Mouse (Mus musculus): ENCODE data around the gene Rab2b. TPM values are rescaled to one million over a fixed set of nuclear protein-coding genes. Genes with fewer than 3 reads are reported as not detected.

Gene Rab2b
- polyA plus RNA-seq, 1 experiment from 2014 or later = 20.5 TPM

DNA sequence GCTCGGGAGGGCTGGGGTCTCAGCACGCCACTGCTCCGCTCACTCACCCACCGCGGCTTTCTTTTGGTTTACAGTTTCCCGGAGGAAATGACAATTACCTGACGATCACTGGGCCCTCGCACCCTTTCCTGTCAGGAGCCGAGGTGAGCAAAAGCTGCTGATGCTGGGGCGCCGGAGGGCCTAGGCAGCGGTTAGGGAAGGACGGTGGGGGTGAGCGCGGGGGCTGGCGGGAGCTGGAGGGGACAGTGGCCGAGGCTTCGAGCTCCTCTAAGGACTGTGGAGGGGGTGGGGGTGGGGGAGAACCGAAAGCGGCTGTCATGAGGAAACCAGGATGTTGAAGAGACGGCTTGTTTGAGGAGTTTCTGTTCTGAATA lies 389 bp upstream of the Rab2b start:
- no peak for TF ChIP-seq CTCF (IDR thresholded peaks at IDR 0.05)
- in situ Hi-C loops (cut with MboI; ENCODE audit: low pct_unique_long_range_greater_than_20kb) = no loop called here
- ATAC-seq = no peak
- CTCF ChIA-PET = interaction anchor here (1.1 to 2.2 kb wide), 4 partner anchors 11 to 23 kb away, joined by 3 to 9 read pairs (median 6); partner anchors contain the start of gene Chd8
- no peaks in the 10 kb centered on the region for H3K27me3 ChIP-seq
- no peak for DNase-seq (ENCODE audit: low read depth, low spot score)
- POLR2A ChIA-PET = interaction anchor here (1.2 kb wide), 1 partner anchor 35 kb away, joined by 4 read pairs; no protein-coding TSS in a partner anchor

GRCm38 (mm10) chr14:52277210-52277609 lies 2.1 kb downstream of the Rab2b start:
- DNase-seq (ENCODE audit: low read depth, low spot score) = no peak
- in situ Hi-C loops (cut with MboI; ENCODE audit: low pct_unique_long_range_greater_than_20kb) = no loop called here
- no peak for TF ChIP-seq CTCF (IDR thresholded peaks at IDR 0.05)
- H3K27me3 ChIP-seq = no peaks in the 10 kb centered on the region
- POLR2A ChIA-PET = no interaction called here
- no peak for ATAC-seq
- CTCF ChIA-PET = interaction anchor here (0.8 to 1.4 kb wide), 2 partner anchors 39 to 54 kb away, joined by 3 read pairs; no protein-coding TSS in a partner anchor

DNA sequence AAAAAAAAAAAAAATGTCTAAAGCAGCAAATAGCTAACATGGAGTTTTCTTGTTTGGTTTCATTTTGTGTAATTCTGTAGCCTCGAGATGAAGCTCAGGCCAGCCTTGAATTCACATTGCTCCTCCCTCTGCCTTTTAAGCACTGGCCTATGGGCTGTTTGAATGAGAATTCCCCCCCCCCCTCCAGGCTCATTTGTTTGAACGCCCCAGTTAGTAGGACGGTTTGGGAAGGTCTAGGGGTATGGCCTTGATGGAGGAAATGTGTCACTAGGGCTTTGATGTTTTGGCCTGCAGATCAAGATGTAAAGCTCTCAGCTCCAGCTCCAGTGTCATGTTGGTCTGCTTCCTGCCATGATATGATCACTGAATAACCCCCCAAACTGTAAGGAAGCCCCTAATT lies 6.6 kb downstream of the Rab2b start:
- ChIA-PET CTCF (interaction anchor here (2.0 kb wide), 1 partner anchor 11 kb away, joined by 10 read pairs; no protein-coding TSS in a partner anchor), POLR2A (interaction anchor here (0.6 to 0.8 kb wide), 2 partner anchors 22 to 115 kb away, joined by 3 to 5 read pairs; no protein-coding TSS in a partner anchor)
- no peak for TF ChIP-seq CTCF (IDR thresholded peaks at IDR 0.05)
- H3K27me3 ChIP-seq = no peaks in the 10 kb centered on the region
- in situ Hi-C loops (cut with MboI; ENCODE audit: low pct_unique_long_range_greater_than_20kb) = no loop called here
- ATAC-seq (no peak), DNase-seq (ENCODE audit: low read depth, low spot score) (no peak)

DNA sequence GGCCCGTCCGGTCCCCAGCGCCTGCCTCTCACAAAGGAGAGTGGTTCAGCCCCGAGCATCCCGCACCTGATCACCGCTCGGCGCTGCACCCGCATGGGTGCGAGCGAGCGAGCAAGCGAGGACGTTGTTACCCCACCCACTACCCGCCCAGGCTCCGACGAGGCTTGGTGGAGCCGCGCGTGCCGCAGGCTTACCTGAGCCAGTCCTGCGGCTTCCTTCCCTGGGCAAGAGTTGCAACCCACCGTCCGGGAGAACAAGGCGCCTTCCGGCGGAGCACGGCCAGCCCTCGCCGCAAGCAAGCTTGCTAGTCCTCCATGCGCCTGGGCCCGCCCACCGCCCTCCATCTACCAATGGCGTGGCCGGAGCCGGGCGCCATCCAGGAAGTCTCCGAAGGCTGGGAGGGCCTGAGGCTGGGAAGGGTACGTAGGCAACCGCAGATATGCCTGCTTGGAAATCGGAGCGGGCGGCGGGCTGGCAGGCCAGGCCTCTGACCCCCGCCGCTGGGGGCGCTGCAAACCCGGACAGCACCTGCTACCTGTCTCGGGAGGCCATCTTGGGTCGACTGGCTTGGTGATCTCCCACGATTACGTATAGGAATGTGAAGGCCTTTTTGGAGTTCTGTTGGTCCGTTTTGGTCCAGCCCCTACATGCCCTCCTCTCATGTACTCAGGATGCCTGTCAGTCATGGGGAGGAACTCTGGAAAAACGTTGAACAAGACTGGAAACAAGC lies 21.7 kb downstream of the Rab2b start, which contains the start of gene Chd8:
Gene Chd8, minus strand, starts transcription at position 297 of the 730 bp plus-strand sequence.
- ChIA-PET POLR2A (interaction anchor here (0.9 to 1.6 kb wide), 2 partner anchors 13 to 18 kb away, joined by 3 to 11 read pairs; no protein-coding TSS in a partner anchor), CTCF (interaction anchor here (1.0 to 2.6 kb wide), 6 partner anchors 10 to 73 kb away, joined by 3 to 9 read pairs (median 5); partner anchors contain the start of genes Rab2b and Tox4)
- in situ Hi-C loops (cut with MboI; ENCODE audit: low pct_unique_long_range_greater_than_20kb) = no loop called here
- no peaks in the 10 kb centered on the region for H3K27me3 ChIP-seq
- DNase-seq (ENCODE audit: low read depth, low spot score) = peak; percentile 81
- peak; percentile 100 for ATAC-seq
- TF ChIP-seq CTCF (IDR thresholded peaks at IDR 0.05) = peak; percentile 99

DNA sequence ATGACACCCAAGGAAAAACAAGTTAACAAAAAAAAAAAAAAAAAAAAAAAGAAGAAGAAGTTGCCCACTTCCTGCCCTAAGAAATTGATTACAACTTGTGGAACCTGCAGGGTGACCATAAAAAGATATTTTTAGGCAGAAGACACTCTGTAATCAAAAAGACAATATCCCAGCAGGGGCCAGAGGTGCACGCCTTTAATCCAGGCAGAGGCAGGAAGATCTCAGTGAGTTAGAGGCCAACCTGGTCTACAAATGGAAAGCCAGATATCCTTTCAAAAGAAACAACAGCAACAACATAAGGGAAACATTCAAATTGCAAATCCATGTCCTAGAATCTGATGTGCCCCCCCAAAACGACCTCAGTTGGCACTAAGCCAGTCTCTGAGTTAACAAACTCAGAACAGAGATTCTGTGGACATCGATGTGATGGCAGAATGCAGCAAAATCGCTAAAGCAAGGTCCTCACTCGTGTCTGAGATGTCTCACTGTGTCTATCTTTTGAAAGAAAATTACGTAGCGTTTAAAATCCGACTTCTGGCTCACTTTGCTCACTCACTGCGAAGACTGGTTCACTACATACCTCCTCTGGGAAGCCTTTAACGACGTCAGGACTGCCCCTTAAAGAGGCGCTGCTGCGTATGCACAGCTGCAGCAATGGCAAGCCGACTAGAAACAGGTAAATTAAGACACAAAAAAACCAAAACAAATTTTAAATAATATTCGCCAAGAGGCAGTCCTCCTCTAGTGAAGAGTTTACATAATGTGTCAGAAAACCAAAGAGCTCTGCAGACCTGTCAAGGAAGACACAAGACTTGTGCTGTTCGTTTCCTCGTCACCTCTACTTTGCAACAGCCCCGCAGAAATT lies 22.8 kb downstream of the Rab2b start:
- DNase-seq (ENCODE audit: low read depth, low spot score) = no peak
- CTCF ChIA-PET = interaction anchor here (1.0 to 2.6 kb wide), 4 partner anchors 8 to 22 kb away, joined by 4 to 9 read pairs (median 5); partner anchors contain the start of genes Rab2b and Tox4
- H3K27me3 ChIP-seq = no peaks in the 10 kb centered on the region
- no peak for TF ChIP-seq CTCF (IDR thresholded peaks at IDR 0.05)
- POLR2A ChIA-PET = interaction anchor here (0.5 to 1.6 kb wide), 3 partner anchors 12 to 57 kb away, joined by 3 to 11 read pairs (median 5); no protein-coding TSS in a partner anchor
- no peak for ATAC-seq
- in situ Hi-C loops (cut with MboI; ENCODE audit: low pct_unique_long_range_greater_than_20kb) = no loop called here

DNA sequence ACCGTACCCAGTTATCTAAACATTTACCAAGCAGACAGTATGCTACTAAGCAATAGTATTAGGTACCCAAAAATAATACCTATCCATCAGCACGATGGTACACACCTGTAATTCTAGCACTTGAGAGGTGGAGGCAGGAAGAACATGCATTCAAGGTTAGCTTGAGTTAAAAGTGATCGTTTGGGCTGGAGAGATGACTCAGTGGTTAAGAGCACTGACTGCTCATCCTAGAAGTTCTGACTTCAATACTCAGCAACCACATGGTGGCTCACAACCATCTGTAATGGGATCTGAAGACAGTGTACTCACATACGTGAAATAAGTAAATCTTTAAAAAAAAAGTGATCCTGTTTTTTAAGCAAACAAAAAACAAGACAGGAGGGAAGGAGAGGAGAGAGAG lies 33.2 kb downstream of the Rab2b start:
- no peaks in the 10 kb centered on the region for H3K27me3 ChIP-seq
- DNase-seq (ENCODE audit: low read depth, low spot score) = no peak
- TF ChIP-seq CTCF (IDR thresholded peaks at IDR 0.05) = no peak
- ChIA-PET POLR2A (no interaction called here), CTCF (no interaction called here)
- no peak for ATAC-seq
- in situ Hi-C loops (cut with MboI; ENCODE audit: low pct_unique_long_range_greater_than_20kb) = no loop called here

- H3K27me3 ChIP-seq = no peaks in the 10 kb centered on the region
- no peak for DNase-seq (ENCODE audit: low read depth, low spot score)
- POLR2A ChIA-PET = interaction anchor here (0.6 to 1.8 kb wide), 4 partner anchors 13 to 53 kb away, joined by 3 to 11 read pairs (median 4); partner anchors contain the start of genes Chd8, Rab2b and Tox4
- peak; percentile 86 for ATAC-seq
- in situ Hi-C loops (cut with MboI; ENCODE audit: low pct_unique_long_range_greater_than_20kb) = no loop called here
- TF ChIP-seq CTCF (IDR thresholded peaks at IDR 0.05) = no peak
- CTCF ChIA-PET = interaction anchor here (0.7 to 2.0 kb wide), 6 partner anchors 8 to 51 kb away, joined by 3 to 6 read pairs (median 4); partner anchors contain the start of genes Chd8 and Supt16
These were observed 34.7 kb downstream of the Rab2b start for GRCm38 (mm10) chr14:52244690-52245042.

- ATAC-seq (peak; percentile 99), DNase-seq (ENCODE audit: low read depth, low spot score) (peak; percentile 95)
- TF ChIP-seq CTCF (IDR thresholded peaks at IDR 0.05) = no peak
- CTCF ChIA-PET = interaction anchor here (0.7 to 2.0 kb wide), 6 partner anchors 9 to 52 kb away, joined by 3 to 6 read pairs (median 4); partner anchors contain the start of genes Chd8 and Supt16
- no peaks in the 10 kb centered on the region for H3K27me3 ChIP-seq
- in situ Hi-C loops (cut with MboI; ENCODE audit: low pct_unique_long_range_greater_than_20kb) = no loop called here
- POLR2A ChIA-PET = interaction anchor here (0.6 to 1.8 kb wide), 4 partner anchors 13 to 52 kb away, joined by 3 to 11 read pairs (median 4); partner anchors contain the start of genes Chd8, Rab2b and Tox4
These were observed 35.2 kb downstream of the Rab2b start for GRCm38 (mm10) chr14:52244041-52244689.

DNA sequence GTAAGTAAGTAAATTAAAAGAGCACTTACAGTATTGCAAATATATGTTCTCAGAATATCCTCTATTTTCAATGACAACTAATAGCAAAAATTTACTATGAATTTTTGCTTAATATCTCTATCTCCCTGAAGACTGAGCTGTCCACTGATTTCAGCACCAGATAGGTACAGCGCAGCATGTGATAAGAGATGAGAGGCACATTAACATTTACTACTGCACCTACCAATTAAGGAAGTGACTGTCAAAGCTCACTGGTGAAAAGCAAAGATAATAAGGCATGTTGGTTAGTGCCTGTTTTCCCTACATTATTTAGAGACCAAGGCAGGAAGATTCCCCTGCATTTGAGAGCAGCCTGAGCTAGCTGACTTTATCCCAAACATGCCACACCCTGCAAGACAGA lies 43.1 kb downstream of the Rab2b start:
- ChIA-PET POLR2A (no interaction called here), CTCF (interaction anchor here (1.6 kb wide), 2 partner anchors 16 to 41 kb away, joined by 4 read pairs; no protein-coding TSS in a partner anchor)

More for the DNA sequence above, 43.1 kb downstream of the Rab2b start:
- ATAC-seq (no peak), DNase-seq (ENCODE audit: low read depth, low spot score) (no peak)
- in situ Hi-C loops (cut with MboI; ENCODE audit: low pct_unique_long_range_greater_than_20kb) = no loop called here
- no peak for TF ChIP-seq CTCF (IDR thresholded peaks at IDR 0.05)
- no peaks in the 10 kb centered on the region for H3K27me3 ChIP-seq

All from Patski (cell line).